Mouse (Mus musculus): ENCODE results near the gene Fhl2. TPM values are rescaled to one million over a fixed set of nuclear protein-coding genes. Genes with fewer than 3 reads are reported as not detected.

Gene Fhl2
- polyA plus RNA-seq, 1 experiment from 2014 or later = 13.9 TPM

GRCm38 (mm10) chr1:43098031-43098984, 98.5 kb downstream of the Fhl2 start, which contains the start of the genes Tgfbrap1 and AI597479:
Tgfbrap1 (minus strand) TSS chr1:43098637.
AI597479 (plus strand) TSS chr1:43098710.
- peaks cover 7% of the 10 kb centered on the region for H3K4me1 ChIP-seq (replicated peaks)
- peaks cover 28% of the 10 kb centered on the region for H3K36me3 ChIP-seq
- H3K4me2 ChIP-seq = peak within 1 kb of the TSS; percentile 75
- under 1% methylated on average over 57 of the region's 57 CpGs for WGBS
- H3K9ac ChIP-seq (replicated peaks) = peak within 1 kb of the TSS; percentile 91
- ATAC-seq (ENCODE audit: insufficient number of reproducible peaks, insufficient read depth, low FRiP score, low TSS enrichment, low read depth) = peak; percentile 96
- H3K9me3 ChIP-seq = no peaks in the 10 kb centered on the region
- peak within 1 kb of the TSS; percentile 99 for H3K27ac ChIP-seq
- H3K4me3 ChIP-seq (replicated peaks) = peak within 1 kb of the TSS; percentile 91
- H3K27me3 ChIP-seq = no peaks in the 10 kb centered on the region

GRCm38 (mm10) chr1:43094206-43094605, 102.6 kb downstream of the Fhl2 start:
- no peak for ATAC-seq (ENCODE audit: insufficient number of reproducible peaks, insufficient read depth, low FRiP score, low TSS enrichment, low read depth)
- H3K9ac ChIP-seq (replicated peaks) = no peak overlapping the region
- H3K4me2 ChIP-seq = no peak overlapping the region
- 89% methylated on average over 2 of the region's 2 CpGs for WGBS
- H3K36me3 ChIP-seq = peaks cover 8% of the 10 kb centered on the region; the same call in 1 of the 2 replicates
- H3K4me1 ChIP-seq (replicated peaks) = peaks cover 13% of the 10 kb centered on the region
- no peaks in the 10 kb centered on the region for H3K9me3 ChIP-seq
- H3K27me3 ChIP-seq = 0 out of 2 replicates have a peak, but pooled peaks cover 4% of the 10 kb centered on the region
- H3K27ac ChIP-seq = no peak overlapping the region
- no peak overlapping the region for H3K4me3 ChIP-seq (replicated peaks)

- Histone ChIP-seq H3K4me1 (replicated peaks) (peaks cover 12% of the 10 kb centered on the region), H3K27ac (peak overlapping the region; percentile 66; the same call in 1 of the 2 replicates)
These were observed 104.4 kb downstream of the Fhl2 start for GRCm38 (mm10) chr1:43092056-43093015.

GRCm38 (mm10) chr1:43091306-43092055, 105.3 kb downstream of the Fhl2 start:
- Histone ChIP-seq H3K27me3 (0 out of 2 replicates have a peak, but pooled peaks cover 4% of the 10 kb centered on the region), H3K4me2 (peak overlapping the region; percentile 85), H3K4me1 (replicated peaks) (peaks cover 12% of the 10 kb centered on the region), H3K4me3 (replicated peaks) (peak overlapping the region; percentile 75), H3K27ac (0 out of 2 replicates have a peak overlapping the region, but pooled peaks have one; percentile 29), H3K36me3 (peaks cover 8% of the 10 kb centered on the region; the same call in 1 of the 2 replicates), H3K9me3 (no peaks in the 10 kb centered on the region), H3K9ac (replicated peaks) (peak overlapping the region; percentile 86)
- 47% methylated on average over 13 of the region's 13 CpGs for WGBS
- ATAC-seq (ENCODE audit: insufficient number of reproducible peaks, insufficient read depth, low FRiP score, low TSS enrichment, low read depth) = no peak; the same call in 1 of the 2 replicates

More at GRCm38 (mm10) chr1:43092056-43093015, 104.4 kb downstream of the Fhl2 start:
- peak overlapping the region; percentile 85 for H3K4me2 ChIP-seq
- H3K9ac ChIP-seq (replicated peaks) = peak overlapping the region; percentile 86
- under 1% methylated on average over 81 of the region's 102 CpGs for WGBS
- H3K9me3 ChIP-seq = no peaks in the 10 kb centered on the region
- peaks cover 8% of the 10 kb centered on the region; the same call in 1 of the 2 replicates for H3K36me3 ChIP-seq
- peak; percentile 72 for ATAC-seq (ENCODE audit: insufficient number of reproducible peaks, insufficient read depth, low FRiP score, low TSS enrichment, low read depth)
- H3K4me3 ChIP-seq (replicated peaks) = peak overlapping the region; percentile 75
- H3K27me3 ChIP-seq = 0 out of 2 replicates have a peak, but pooled peaks cover 4% of the 10 kb centered on the region

- no peak for ATAC-seq (ENCODE audit: insufficient number of reproducible peaks, insufficient read depth, low FRiP score, low TSS enrichment, low read depth)
- H3K27ac ChIP-seq = no peak overlapping the region
- WGBS = 83% methylated on average over 1 of the region's 1 CpGs
These were observed 106.4 kb downstream of the Fhl2 start for GRCm38 (mm10) chr1:43090418-43090817.

GRCm38 (mm10) chr1:43082946-43083345, 113.8 kb downstream of the Fhl2 start:
- H3K4me3 ChIP-seq (replicated peaks) = no peak overlapping the region
- 0 out of 2 replicates have a peak, but pooled peaks cover 5% of the 10 kb centered on the region for H3K4me1 ChIP-seq (replicated peaks)
- no peak overlapping the region for H3K9ac ChIP-seq (replicated peaks)
- H3K4me2 ChIP-seq = no peak overlapping the region
- no peak overlapping the region for H3K27ac ChIP-seq
- H3K27me3 ChIP-seq = no peaks in the 10 kb centered on the region
- peaks cover 6% of the 10 kb centered on the region; the same call in 1 of the 2 replicates for H3K36me3 ChIP-seq
- H3K9me3 ChIP-seq = no peaks in the 10 kb centered on the region
- WGBS = 87% methylated on average over 5 of the region's 5 CpGs
- no peak for ATAC-seq (ENCODE audit: insufficient number of reproducible peaks, insufficient read depth, low FRiP score, low TSS enrichment, low read depth)

More at GRCm38 (mm10) chr1:43090418-43090817, 106.4 kb downstream of the Fhl2 start:
- no peak overlapping the region for H3K4me3 ChIP-seq (replicated peaks)
- 0 out of 2 replicates have a peak, but pooled peaks cover 4% of the 10 kb centered on the region for H3K27me3 ChIP-seq
- peaks cover 12% of the 10 kb centered on the region for H3K4me1 ChIP-seq (replicated peaks)
- H3K36me3 ChIP-seq = peaks cover 7% of the 10 kb centered on the region; the same call in 1 of the 2 replicates
- no peaks in the 10 kb centered on the region for H3K9me3 ChIP-seq
- H3K9ac ChIP-seq (replicated peaks) = no peak overlapping the region
- no peak overlapping the region for H3K4me2 ChIP-seq

- WGBS = 86% methylated on average over 2 of the region's 2 CpGs
These were observed 118.7 kb downstream of the Fhl2 start for GRCm38 (mm10) chr1:43078124-43078523.

GRCm38 (mm10) chr1:43074791-43075190, 122.0 kb downstream of the Fhl2 start:
- Histone ChIP-seq H3K36me3 (peaks cover 34% of the 10 kb centered on the region; the same call in 1 of the 2 replicates), H3K4me2 (no peak overlapping the region), H3K4me1 (replicated peaks) (0 out of 2 replicates have a peak, but pooled peaks cover 5% of the 10 kb centered on the region), H3K9ac (replicated peaks) (no peak overlapping the region), H3K4me3 (replicated peaks) (no peak overlapping the region), H3K27me3 (no peaks in the 10 kb centered on the region), H3K27ac (no peak overlapping the region), H3K9me3 (no peaks in the 10 kb centered on the region)
- ATAC-seq (ENCODE audit: insufficient number of reproducible peaks, insufficient read depth, low FRiP score, low TSS enrichment, low read depth) = no peak
- 81% methylated on average over 2 of the region's 2 CpGs for WGBS

More at GRCm38 (mm10) chr1:43078124-43078523, 118.7 kb downstream of the Fhl2 start:
- no peak overlapping the region for H3K4me2 ChIP-seq
- H3K27ac ChIP-seq = no peak overlapping the region
- H3K4me3 ChIP-seq (replicated peaks) = no peak overlapping the region
- H3K27me3 ChIP-seq = no peaks in the 10 kb centered on the region
- H3K4me1 ChIP-seq (replicated peaks) = 0 out of 2 replicates have a peak, but pooled peaks cover 5% of the 10 kb centered on the region
- H3K9me3 ChIP-seq = no peaks in the 10 kb centered on the region
- H3K36me3 ChIP-seq = peaks cover 17% of the 10 kb centered on the region; the same call in 1 of the 2 replicates
- H3K9ac ChIP-seq (replicated peaks) = no peak overlapping the region
- ATAC-seq (ENCODE audit: insufficient number of reproducible peaks, insufficient read depth, low FRiP score, low TSS enrichment, low read depth) = no peak
